Mouse (Mus musculus) liver, embryonic 14.5 days (tissue): ENCODE measurements around the gene Eif3k. TPM values are rescaled to one million over a fixed set of nuclear protein-coding genes. Genes with fewer than 3 reads are reported as not detected.

Source experiments
- ATAC-seq: fragments of 200-750 bp; cut with Nextera tagmentation; 2 replicates; pipeline ENCODE4 v1.8.0; 2017; ENCODE audit warnings: moderate number of reproducible peaks, mild to moderate bottlenecking, moderate library complexity; ENCODE audit not compliant: insufficient read depth
- DNase-seq, 3 experiments: peaks; one replicate each; pipeline ENCODE4 v3.0.0-alpha.2; 2012 to 2013; ENCODE audit warnings: low read depth in 3 of 3, low spot score in 3 of 3
- H3K27ac ChIP-seq: fragments of 300-500 bp; sonication (generic); 2 replicates; pipeline ENCODE4 v1.5.1; 2014; ENCODE audit warnings: moderate library complexity, mild to moderate bottlenecking, control low read depth, inconsistent platforms
- H3K27me3 ChIP-seq: fragments of 300-500 bp; sonication (generic); 2 replicates; pipeline ENCODE4 v1.6.1; 2014; ENCODE audit warnings: mild to moderate bottlenecking, low read length, moderate library complexity; ENCODE audit not compliant: control insufficient read depth, insufficient read depth
- H3K36me3 ChIP-seq: fragments of 300-500 bp; sonication (generic); replicated peaks from 2 replicates; pipeline ENCODE4 v1.6.1; 2014; ENCODE audit warnings: low read depth; ENCODE audit not compliant: control insufficient read depth, insufficient read depth
- H3K4me1 ChIP-seq, 2 experiments: fragments of 200-500 bp in 1 of 2; fragments of 300-500 bp in 1 of 2; sonication (generic) in 1 of 2; replicated peaks; 2 replicates each; pipeline ENCODE4 v1.6.1; 2012 to 2014; ENCODE audit warnings: antibody characterized with exemption in 1 of 2, inconsistent platforms in 1 of 2, low read length in 1 of 2; ENCODE audit not compliant: control insufficient read depth in 2 of 2, insufficient read depth in 2 of 2
- H3K4me2 ChIP-seq: fragments of 300-500 bp; sonication (generic); 2 replicates; pipeline ENCODE4 v1.6.1; 2014; ENCODE audit warnings: low read depth, mild to moderate bottlenecking, control low read depth, moderate library complexity
- H3K4me3 ChIP-seq, 2 experiments: fragments of 200-500 bp in 1 of 2; fragments of 300-500 bp in 1 of 2; sonication (generic) in 1 of 2; 2 replicates each; pipeline ENCODE4 v1.5.1; 2012 to 2014; ENCODE audit warnings: low read depth in 2 of 2, low read length in 2 of 2, mild to moderate bottlenecking in 2 of 2, control low read depth in 1 of 2, inconsistent platforms in 1 of 2, moderate library complexity in 1 of 2; ENCODE audit not compliant: insufficient read depth in 1 of 2
- H3K9ac ChIP-seq: fragments of 300-500 bp; sonication (generic); replicated peaks from 2 replicates; pipeline ENCODE4 v1.6.1; 2014; ENCODE audit warnings: mild to moderate bottlenecking, control low read depth, moderate library complexity
- H3K9me3 ChIP-seq: fragments of 300-500 bp; sonication (generic); 2 replicates; pipeline ENCODE4 v1.6.1; 2016; ENCODE audit warnings: low read length, mixed read lengths; ENCODE audit not compliant: control insufficient read depth
- CTCF ChIP-seq: IDR thresholded peaks from 2 replicates; pipeline ENCODE4 v1.5.1; 2016; ENCODE audit warnings: antibody characterized with exemption, low read depth, control low read depth
- EP300 ChIP-seq: IDR thresholded peaks from 2 replicates; pipeline ENCODE4 v1.6.1; 2016; ENCODE audit warnings: antibody characterized with exemption, low read depth
- WGBS: fragments of 180-500 bp; shearing (Covaris S2); extraction: QIAGEN DNeasy Blood & Tissue Kit; methylation state at CpG from one replicate; pipeline ENCODE4 v1.1.7; 2014; ENCODE audit not compliant: insufficient replicate concordance; 5-methylcytosine and 5-hydroxymethylcytosine counted together
- polyA plus RNA-seq, 2 experiments: library from polyadenylated mRNA; depleted of rRNA in 1 of 2; stranded (reverse) in 1 of 2; unstranded in 1 of 2; fragments of >200 nt; fragmentation: Nextera tagmentation in 1 of 2; extraction: Ambion mirVana in 1 of 2; gene quantifications; 2 replicates each; pipeline versions ENCODE4 v1.2.1 to v1.2.3; 2012 to 2014

The Eif3k gene
- polyA plus RNA-seq, 2 experiments, result 281 to 283 TPM

GRCm38 (mm10) chr7:28982274-28983013, 780 bp upstream of the Eif3k start:
- Histone ChIP-seq H3K4me2 (peak overlapping the region; percentile 68), H3K4me1 (peaks cover 16 to 22% of the 10 kb centered on the region in 2 experiments), H3K4me3 (peak overlapping the region; percentile 90 to 94), H3K27ac (peak overlapping the region; percentile 82), H3K27me3 (no peaks in the 10 kb centered on the region), H3K9ac (peak overlapping the region; percentile 81), H3K36me3 (peaks cover 23% of the 10 kb centered on the region), H3K9me3 (no peaks in the 10 kb centered on the region)
- peak; percentile 39 for ATAC-seq
- no peak for DNase-seq
- TF ChIP-seq EP300 (no peak), CTCF (no peak)
- WGBS, result 6% methylated on average over 19 of the region's 19 CpGs

DNA sequence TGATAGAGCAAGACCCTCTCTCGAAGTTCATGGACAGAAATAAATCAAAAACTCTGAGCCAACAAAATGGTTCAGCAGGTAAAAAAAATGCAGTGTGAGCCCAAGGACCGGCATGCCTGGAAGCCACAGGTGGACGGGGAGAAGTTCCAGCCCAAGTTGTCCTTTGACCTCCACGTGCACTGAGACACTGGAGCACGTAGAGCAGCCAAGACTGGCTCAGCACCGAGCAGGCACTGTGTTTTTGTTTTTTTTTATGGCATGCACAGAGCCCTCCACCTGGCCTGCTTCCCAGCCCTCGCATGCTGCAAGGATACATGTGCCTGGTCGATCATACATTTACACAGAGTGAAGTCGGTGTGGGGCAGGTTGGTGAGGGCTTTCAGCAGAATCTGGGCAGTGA, 4.1 kb downstream of the Eif3k start:
- ATAC-seq (no peak), DNase-seq (no peak)
- no peak overlapping the region for H3K4me2 ChIP-seq
- H3K9me3 ChIP-seq, result no peaks in the 10 kb centered on the region
- WGBS, result 85% methylated on average over 9 of the region's 9 CpGs
- no peak overlapping the region for H3K27ac ChIP-seq
- peaks cover 56% of the 10 kb centered on the region for H3K36me3 ChIP-seq
- H3K9ac ChIP-seq, result no peak overlapping the region
- peaks cover 4 to 8% of the 10 kb centered on the region in 2 experiments; a peak in 3 of 4 replicates for H3K4me1 ChIP-seq
- no peak for TF ChIP-seq CTCF
- no peak for TF ChIP-seq EP300
- no peaks in the 10 kb centered on the region for H3K27me3 ChIP-seq
- H3K4me3 ChIP-seq, result no peak overlapping the region

DNA sequence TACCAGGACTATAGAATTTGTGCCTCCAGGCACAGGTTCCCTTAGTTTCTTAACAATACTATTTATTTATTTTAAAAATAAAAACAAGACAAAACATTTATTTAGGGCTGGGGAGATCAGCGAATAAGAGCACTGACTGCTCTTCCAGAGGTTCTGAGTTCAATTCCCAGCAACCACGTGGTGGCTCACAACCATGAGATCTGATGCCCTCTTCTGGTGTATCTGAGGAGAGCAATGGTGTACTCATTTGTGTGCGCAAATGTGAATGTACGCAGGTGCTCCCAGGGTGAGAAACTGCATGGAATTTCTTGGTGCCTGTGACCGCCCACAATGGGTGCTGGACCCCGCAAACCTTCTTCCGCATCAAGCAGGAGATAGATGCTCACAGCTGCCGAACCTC, 8.6 kb downstream of the Eif3k start:
- no peak overlapping the region for H3K4me3 ChIP-seq
- 76% methylated on average over 8 of the region's 8 CpGs for WGBS
- no peak overlapping the region for H3K4me2 ChIP-seq
- no peaks in the 10 kb centered on the region for H3K27me3 ChIP-seq
- TF ChIP-seq CTCF (peak; percentile 18; the same call in 1 of the 2 replicates), EP300 (no peak)
- no peaks in the 10 kb centered on the region for H3K9me3 ChIP-seq
- ATAC-seq (no peak), DNase-seq (no peak)
- no peak overlapping the region for H3K9ac ChIP-seq
- no peak overlapping the region for H3K27ac ChIP-seq
- H3K36me3 ChIP-seq, result peaks cover 48% of the 10 kb centered on the region
- H3K4me1 ChIP-seq, result 0 out of 4 replicates have a peak, but pooled peaks cover 0 to 5% of the 10 kb centered on the region in 2 experiments

GRCm38 (mm10) chr7:28972542-28972985, 9.1 kb downstream of the Eif3k start:
- Histone ChIP-seq H3K4me2 (no peak overlapping the region), H3K4me3 (no peak overlapping the region), H3K9me3 (no peaks in the 10 kb centered on the region), H3K27ac (no peak overlapping the region), H3K36me3 (peaks cover 43% of the 10 kb centered on the region), H3K27me3 (no peaks in the 10 kb centered on the region), H3K4me1 (0 out of 4 replicates have a peak, but pooled peaks cover 0 to 5% of the 10 kb centered on the region in 2 experiments), H3K9ac (no peak overlapping the region)
- TF ChIP-seq EP300 (no peak), CTCF (peak; percentile 93)
- 67% methylated on average over 8 of the region's 8 CpGs for WGBS
- DNase-seq, result peak in 2 of 3 experiments; percentile 55 to 65
- no peak for ATAC-seq

DNA sequence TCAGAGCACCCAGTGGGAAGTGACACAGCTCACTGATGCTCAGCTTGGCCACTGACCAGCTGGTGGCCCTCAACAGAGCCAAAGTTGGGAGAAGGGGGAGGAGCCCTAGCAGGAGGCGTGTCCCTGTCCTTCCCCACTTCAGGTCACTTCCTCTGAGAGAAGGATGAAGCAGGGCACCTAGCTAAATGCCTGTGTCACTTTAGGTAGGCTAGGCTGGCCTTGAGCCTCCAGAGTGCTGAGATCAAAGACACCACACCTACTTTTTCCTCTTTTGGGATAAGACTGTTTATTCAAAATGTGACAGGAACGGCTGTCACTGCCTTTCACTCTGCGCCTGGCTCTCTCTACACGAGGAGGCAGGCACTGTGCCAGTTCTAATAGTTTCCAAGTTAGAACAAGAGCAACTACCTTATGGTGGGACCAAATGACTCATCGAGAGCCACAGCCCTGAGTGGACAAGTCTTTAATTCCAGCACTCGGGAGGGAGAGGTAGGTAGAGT, 9.8 kb downstream of the Eif3k start:
- Histone ChIP-seq H3K4me3 (no peak overlapping the region), H3K4me1 (0 out of 4 replicates have a peak, but pooled peaks cover 0 to 5% of the 10 kb centered on the region in 2 experiments), H3K36me3 (peaks cover 36% of the 10 kb centered on the region), H3K27ac (no peak overlapping the region), H3K4me2 (no peak overlapping the region), H3K27me3 (no peaks in the 10 kb centered on the region), H3K9me3 (no peaks in the 10 kb centered on the region), H3K9ac (no peak overlapping the region)
- WGBS, result 72% methylated on average over 6 of the region's 6 CpGs
- TF ChIP-seq EP300 (no peak), CTCF (no peak)
- DNase-seq, result no peak
- ATAC-seq, result no peak
